Mouse (Mus musculus) 416B (cell line): Measurements from ENCODE around the gene Prl5a1.

Experiments
- DNase-seq: peaks from one replicate; pipeline ENCODE4 v3.0.0; 2011; ENCODE audit warnings: low read depth

Prl5a1 gene

DNA sequence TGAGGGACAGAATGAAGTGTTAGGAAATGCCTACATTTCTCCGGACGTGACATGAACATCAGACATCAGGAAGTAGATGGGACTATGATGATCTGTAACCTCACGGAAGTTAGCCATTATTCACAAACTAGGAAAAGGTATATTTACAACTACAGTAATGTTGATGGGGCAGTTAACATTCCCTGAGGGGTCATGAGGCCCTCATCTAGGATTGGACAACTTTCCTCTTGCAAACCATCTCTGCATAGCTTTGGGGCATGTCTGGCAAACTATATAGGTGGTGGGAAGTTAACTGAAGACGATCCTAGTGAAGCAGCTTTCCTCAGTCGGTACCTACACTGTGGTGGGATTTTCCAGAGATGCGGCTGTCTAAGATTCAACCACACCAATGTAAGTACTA lies at the start of gene Prl5a1:
TSS of gene Prl5a1 (plus strand) at position 301 of the 400 bp plus-strand sequence.
- no peak for DNase-seq

DNA sequence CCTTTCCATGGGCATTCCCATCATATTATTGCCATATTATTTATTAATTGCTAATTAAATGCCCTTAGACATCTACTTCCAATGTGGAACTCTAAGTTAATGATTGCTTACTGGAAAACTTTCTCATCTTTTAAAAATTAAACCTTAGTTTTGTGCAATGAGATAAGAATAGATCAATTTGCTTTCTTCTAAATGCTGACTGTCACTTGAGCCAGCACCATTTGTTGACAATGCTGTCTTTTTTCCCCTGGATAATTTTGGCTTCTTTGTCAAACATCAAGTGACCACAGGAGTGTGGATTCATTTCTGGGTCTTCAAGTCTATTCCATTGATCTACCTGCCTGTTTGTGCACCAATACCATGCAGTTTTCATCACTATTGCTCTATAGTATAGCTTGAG lies 46.1 kb upstream of the Prl5a1 start:
- no peak for DNase-seq

DNA sequence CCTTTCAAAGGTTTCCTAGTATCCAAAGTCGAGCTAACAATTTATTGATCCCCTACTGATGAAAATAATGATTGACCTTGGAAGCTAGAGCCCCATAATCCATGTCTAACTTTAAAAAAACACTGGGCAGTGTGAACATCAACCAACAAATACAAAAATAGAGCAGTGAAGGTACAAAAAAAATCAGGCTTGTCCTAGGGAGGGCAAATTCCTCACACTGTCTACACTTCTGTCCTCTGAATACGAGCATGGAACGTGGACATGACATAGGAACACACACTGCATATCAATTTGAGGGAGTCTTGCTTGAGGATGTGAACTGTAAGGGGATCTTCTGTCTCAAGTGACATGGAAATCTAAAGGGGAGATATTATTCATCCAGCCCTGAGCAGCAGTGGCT lies 33.7 kb upstream of the Prl5a1 start:
- DNase-seq, result no peak

DNA sequence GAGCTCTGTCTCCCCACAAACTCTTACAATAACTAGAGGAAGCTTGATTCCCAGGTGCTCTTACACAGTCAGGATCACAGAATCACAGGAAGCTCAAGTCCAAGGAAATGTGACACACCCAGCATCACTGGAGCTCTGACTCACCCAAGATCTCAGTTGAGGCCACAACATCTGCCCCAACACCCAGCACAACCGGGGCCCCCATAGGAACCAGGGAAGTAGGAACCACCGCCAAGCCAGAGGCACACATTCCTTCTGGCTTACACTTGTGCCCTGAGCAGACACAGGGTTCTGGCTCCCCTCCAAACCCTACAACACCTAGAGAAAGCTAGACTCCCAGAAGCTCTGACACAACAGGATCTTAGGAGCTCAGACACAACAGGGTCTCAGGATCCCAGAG lies 9.5 kb upstream of the Prl5a1 start:
- no peak for DNase-seq

DNA sequence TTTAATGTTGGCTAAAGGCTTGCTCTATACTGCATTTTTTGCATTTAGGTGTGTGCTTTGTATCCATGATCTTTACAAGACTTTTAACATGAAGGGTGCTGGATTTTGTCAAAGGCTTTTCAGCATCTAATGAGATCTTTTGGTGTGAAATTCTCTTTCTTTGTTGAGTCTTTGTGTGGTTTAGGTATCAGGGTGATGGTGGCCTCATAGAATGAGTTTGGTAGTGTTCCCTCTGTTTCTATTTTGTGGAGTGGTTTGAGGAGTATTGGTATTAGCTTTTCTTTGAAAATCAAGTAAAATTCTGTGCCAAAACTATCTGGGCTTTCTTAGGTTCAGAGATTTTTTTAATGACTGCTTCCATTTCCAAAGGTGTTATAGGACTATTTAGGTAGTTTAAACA lies 6.5 kb upstream of the Prl5a1 start:
- DNase-seq, result no peak
